Mouse (Mus musculus) liver, postnatal 0 days (tissue): ENCODE data around the gene Spaar. TPM values are rescaled to one million over a fixed set of nuclear protein-coding genes. Genes with fewer than 3 reads are reported as not detected.

ENCODE experiments used
- ATAC-seq: fragments of 200-750 bp; cut with Nextera tagmentation; 2 replicates; pipeline ENCODE4 v1.8.0; 2017; ENCODE audit warnings: mild to moderate bottlenecking, moderate library complexity
- DNase-seq: peaks from one replicate; pipeline ENCODE4 v3.0.0-alpha.2; 2016
- H3K27ac ChIP-seq: fragments of 300-500 bp; sonication (generic); 2 replicates; pipeline ENCODE4 v1.5.1; 2014; ENCODE audit warnings: antibody characterized with exemption, moderate library complexity, mild to moderate bottlenecking, low read depth
- H3K27me3 ChIP-seq: fragments of 300-500 bp; sonication (generic); 2 replicates; pipeline ENCODE4 v1.6.1; 2014; ENCODE audit warnings: low read length, control low read depth, mixed read lengths; ENCODE audit not compliant: insufficient read depth
- H3K36me3 ChIP-seq: fragments of 300-500 bp; sonication (generic); replicated peaks from 2 replicates; pipeline ENCODE4 v1.6.1; 2014; ENCODE audit warnings: mild to moderate bottlenecking, control low read depth, low read length, moderate library complexity, mixed read lengths; ENCODE audit not compliant: insufficient read depth
- H3K4me1 ChIP-seq: fragments of 300-500 bp; sonication (generic); 2 replicates; pipeline ENCODE4 v1.6.1; 2014; ENCODE audit warnings: antibody characterized with exemption, mild to moderate bottlenecking, control low read depth; ENCODE audit not compliant: insufficient read depth
- H3K4me2 ChIP-seq: fragments of 300-500 bp; sonication (generic); 2 replicates; pipeline ENCODE4 v1.6.1; 2014; ENCODE audit warnings: low read depth, mild to moderate bottlenecking, low read length, moderate library complexity, mixed read lengths
- H3K4me3 ChIP-seq: fragments of 300-500 bp; sonication (generic); 2 replicates; pipeline ENCODE4 v1.5.1; 2014; ENCODE audit warnings: low read depth, low read length
- H3K9ac ChIP-seq: fragments of 300-500 bp; sonication (generic); replicated peaks from 2 replicates; pipeline ENCODE4 v1.6.1; 2014; ENCODE audit warnings: mild to moderate bottlenecking, moderate library complexity
- H3K9me3 ChIP-seq: fragments of 300-500 bp; sonication (generic); 2 replicates; pipeline ENCODE4 v1.6.1; 2016; ENCODE audit warnings: mild to moderate bottlenecking, control low read depth, low read length, mixed read lengths
- CTCF ChIP-seq: sonication (generic); IDR thresholded peaks from 2 replicates; pipeline ENCODE4 v1.5.1; 2016; ENCODE audit warnings: antibody characterized with exemption, low read depth
- EP300 ChIP-seq: IDR thresholded peaks from 2 replicates; pipeline ENCODE4 v1.6.1; 2016; ENCODE audit warnings: antibody characterized with exemption, low read depth, mild to moderate bottlenecking
- WGBS: fragments of 180-500 bp; shearing (Covaris S2); extraction: QIAGEN DNeasy Blood & Tissue Kit; methylation state at CpG from one replicate; pipeline ENCODE4 v1.1.7; 2014; ENCODE audit not compliant: insufficient replicate concordance; 5-methylcytosine and 5-hydroxymethylcytosine counted together
- polyA plus RNA-seq: library from polyadenylated mRNA; unstranded; fragments of >200 nt; fragmentation: Nextera tagmentation; extraction: Ambion mirVana; gene quantifications from 2 replicates; pipeline ENCODE4 v1.2.1, GENCODE M21; 2015

Spaar gene
- polyA plus RNA-seq, 1 experiment from 2014 or later: 0.07 TPM

- no peaks in the 10 kb centered on the region for H3K9me3 ChIP-seq
- H3K9ac ChIP-seq: no peak overlapping the region
- DNase-seq (no peak), ATAC-seq (no peak)
- TF ChIP-seq CTCF: no peak
- no peak for TF ChIP-seq EP300
- no peak overlapping the region for H3K4me3 ChIP-seq
- no peak overlapping the region for H3K4me2 ChIP-seq
- no peaks in the 10 kb centered on the region for H3K36me3 ChIP-seq
- WGBS: 72% methylated on average over 6 of the region's 6 CpGs
- H3K27me3 ChIP-seq: no peaks in the 10 kb centered on the region
- H3K27ac ChIP-seq: no peak overlapping the region
- H3K4me1 ChIP-seq: no peaks in the 10 kb centered on the region
Measured at GRCm38 (mm10) chr4:43737144-43737543, 7.3 kb downstream of the Spaar start.

GRCm38 (mm10) chr4:43738989-43739674 is 9.3 kb downstream of the Spaar start:
- Histone ChIP-seq H3K36me3 (no peaks in the 10 kb centered on the region), H3K9ac (no peak overlapping the region), H3K9me3 (no peaks in the 10 kb centered on the region), H3K4me3 (no peak overlapping the region), H3K4me2 (no peak overlapping the region), H3K27ac (no peak overlapping the region), H3K27me3 (no peaks in the 10 kb centered on the region), H3K4me1 (no peaks in the 10 kb centered on the region)
- no peak for DNase-seq
- TF ChIP-seq EP300: no peak
- no peak for TF ChIP-seq CTCF
- ATAC-seq: no peak
- 64% methylated on average over 8 of the region's 8 CpGs for WGBS

GRCm38 (mm10) chr4:43741526-43741925 is 11.7 kb downstream of the Spaar start:
- Histone ChIP-seq H3K36me3 (no peaks in the 10 kb centered on the region), H3K27me3 (no peaks in the 10 kb centered on the region), H3K9me3 (no peaks in the 10 kb centered on the region), H3K27ac (no peak overlapping the region), H3K4me2 (no peak overlapping the region), H3K4me1 (no peaks in the 10 kb centered on the region), H3K4me3 (no peak overlapping the region), H3K9ac (no peak overlapping the region)
- no peak for ATAC-seq
- no peak for DNase-seq
- 43% methylated on average over 5 of the region's 5 CpGs for WGBS
- TF ChIP-seq EP300 (no peak), CTCF (no peak)

GRCm38 (mm10) chr4:43742637-43743036 is 12.8 kb downstream of the Spaar start:
- no peak for DNase-seq
- no peaks in the 10 kb centered on the region for H3K9me3 ChIP-seq
- TF ChIP-seq CTCF (no peak), EP300 (no peak)
- no peak for ATAC-seq
- H3K36me3 ChIP-seq: no peaks in the 10 kb centered on the region
- 50% methylated on average over 4 of the region's 4 CpGs for WGBS
- no peaks in the 10 kb centered on the region for H3K27me3 ChIP-seq
- H3K4me1 ChIP-seq: no peaks in the 10 kb centered on the region
- no peak overlapping the region for H3K4me2 ChIP-seq
- H3K4me3 ChIP-seq: no peak overlapping the region
- no peak overlapping the region for H3K9ac ChIP-seq
- H3K27ac ChIP-seq: no peak overlapping the region

GRCm38 (mm10) chr4:43743099-43743498 is 13.3 kb downstream of the Spaar start:
- DNase-seq: no peak
- WGBS: 36% methylated on average over 1 of the region's 1 CpGs
- no peak for ATAC-seq

GRCm38 (mm10) chr4:43745187-43745586 is 15.4 kb downstream of the Spaar start:
- ATAC-seq (no peak), DNase-seq (no peak)
- H3K36me3 ChIP-seq: no peaks in the 10 kb centered on the region
- no peak overlapping the region for H3K4me3 ChIP-seq
- no peak for TF ChIP-seq EP300
- peak; percentile 67 for TF ChIP-seq CTCF
- H3K27ac ChIP-seq: no peak overlapping the region
- H3K9ac ChIP-seq: no peak overlapping the region
- H3K4me2 ChIP-seq: no peak overlapping the region
- H3K4me1 ChIP-seq: no peaks in the 10 kb centered on the region
- 15% methylated on average over 6 of the region's 6 CpGs for WGBS
- H3K9me3 ChIP-seq: no peaks in the 10 kb centered on the region
- H3K27me3 ChIP-seq: no peaks in the 10 kb centered on the region

More at GRCm38 (mm10) chr4:43743099-43743498, 13.3 kb downstream of the Spaar start:
- no peak overlapping the region for H3K9ac ChIP-seq
- no peaks in the 10 kb centered on the region for H3K9me3 ChIP-seq
- no peaks in the 10 kb centered on the region for H3K36me3 ChIP-seq
- H3K27me3 ChIP-seq: no peaks in the 10 kb centered on the region
- H3K4me1 ChIP-seq: no peaks in the 10 kb centered on the region
- no peak overlapping the region for H3K4me3 ChIP-seq
- no peak for TF ChIP-seq EP300
- TF ChIP-seq CTCF: peak; percentile 27; the same call in 1 of the 2 replicates
- no peak overlapping the region for H3K4me2 ChIP-seq
- no peak overlapping the region for H3K27ac ChIP-seq
